Mouse (Mus musculus) cerebellum, adult (tissue): ENCODE data around the gene Zdhhc14.

Experiments used
- ATAC-seq: cut with Nextera tagmentation; 2 replicates; pipeline ENCODE4 v1.9.2; 2017; ENCODE audit warnings: mild to moderate bottlenecking, moderate library complexity, mixed read lengths; ENCODE audit not compliant: insufficient number of reproducible peaks, low FRiP score, low TSS enrichment

The Zdhhc14 gene

GRCm38 (mm10) chr17:5491801-5492745 lies at the start of gene Zdhhc14:
Gene Zdhhc14 (plus strand): TSS chr17:5492557.
- ATAC-seq = peak; percentile 83

DNA sequence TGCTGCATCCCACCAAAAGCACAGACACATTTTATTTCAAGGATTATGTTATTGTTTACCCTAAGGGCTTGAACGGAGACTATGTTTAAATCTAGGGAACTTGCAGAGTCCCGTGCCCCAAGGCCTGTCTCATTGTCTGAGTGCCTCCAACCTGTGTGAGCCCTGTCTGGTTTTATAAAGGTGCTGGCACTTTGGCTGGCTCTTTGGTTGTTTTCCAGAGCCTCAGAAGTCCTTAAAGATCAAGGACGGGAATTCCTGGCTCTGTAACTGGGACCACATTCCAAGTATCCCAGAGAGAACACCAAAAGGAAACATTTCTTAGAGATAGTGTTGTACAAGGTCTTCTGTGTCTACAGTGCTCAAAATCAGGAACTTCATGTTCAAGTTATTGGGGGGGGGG lies 49.1 kb upstream of the Zdhhc14 start:
- no peak for ATAC-seq

- no peak for ATAC-seq
Measured at GRCm38 (mm10) chr17:5443751-5444150, 48.6 kb upstream of the Zdhhc14 start.

DNA sequence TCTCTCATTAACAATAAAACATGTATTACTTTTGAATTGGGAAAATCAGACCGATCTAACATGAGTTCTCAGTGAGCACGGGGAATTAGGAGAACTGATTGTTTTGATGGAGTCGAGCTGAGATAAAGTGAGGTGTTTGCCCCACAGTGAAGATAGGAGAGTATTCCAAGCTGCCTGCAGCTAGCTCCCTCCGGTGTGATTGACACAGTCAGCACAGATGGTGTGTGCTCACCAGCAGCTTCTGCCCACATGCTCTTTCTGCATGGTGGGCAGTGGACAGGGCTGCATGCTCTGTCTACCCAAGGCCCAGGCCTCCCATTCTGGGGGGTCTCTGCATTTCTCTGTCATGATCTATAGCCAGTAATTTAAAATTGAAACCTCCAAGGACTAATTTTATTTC lies 38.7 kb upstream of the Zdhhc14 start:
- ATAC-seq = no peak

DNA sequence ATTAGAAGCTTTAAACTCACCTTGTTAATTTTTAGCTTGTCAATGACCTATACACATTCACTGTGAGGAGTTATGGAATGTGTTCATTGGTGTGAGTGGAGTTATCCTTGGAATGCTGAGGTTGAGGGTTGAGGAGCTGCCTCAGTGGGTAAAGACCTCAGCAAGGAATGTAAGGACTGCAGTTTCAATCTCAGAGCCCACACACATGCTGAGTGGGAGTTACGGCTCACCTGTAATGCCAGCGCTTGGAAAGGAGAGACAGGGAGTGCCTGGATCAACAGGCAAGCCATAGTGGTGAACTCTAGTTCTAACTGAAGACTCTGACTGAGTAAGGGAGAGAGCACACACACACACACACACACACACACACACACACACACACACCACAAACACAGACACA lies 28.4 kb upstream of the Zdhhc14 start:
- no peak for ATAC-seq

- ATAC-seq = no peak
Measured at GRCm38 (mm10) chr17:5466736-5467135, 25.6 kb upstream of the Zdhhc14 start.

GRCm38 (mm10) chr17:5467177-5467576 lies 25.2 kb upstream of the Zdhhc14 start:
- no peak for ATAC-seq

DNA sequence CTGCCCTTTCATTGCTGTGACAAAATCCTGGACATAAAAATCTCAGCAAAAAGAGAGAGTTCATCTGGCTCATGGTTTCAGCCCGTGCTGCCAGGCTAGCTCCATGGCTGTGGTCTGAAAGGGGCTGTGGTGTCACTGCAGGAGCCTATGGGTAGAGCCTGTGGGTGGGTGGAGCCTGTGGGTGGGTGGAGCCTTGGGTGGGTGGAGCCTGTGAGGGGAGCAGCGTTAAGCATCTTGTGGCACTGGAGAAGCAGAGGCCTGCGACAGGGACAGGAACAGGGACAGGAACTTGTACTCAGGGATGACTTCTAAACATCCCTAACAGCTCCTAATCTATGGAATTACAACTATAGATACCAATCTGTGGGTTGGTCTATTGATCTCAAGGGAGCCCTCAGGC lies 20.1 kb upstream of the Zdhhc14 start:
- ATAC-seq = no peak

DNA sequence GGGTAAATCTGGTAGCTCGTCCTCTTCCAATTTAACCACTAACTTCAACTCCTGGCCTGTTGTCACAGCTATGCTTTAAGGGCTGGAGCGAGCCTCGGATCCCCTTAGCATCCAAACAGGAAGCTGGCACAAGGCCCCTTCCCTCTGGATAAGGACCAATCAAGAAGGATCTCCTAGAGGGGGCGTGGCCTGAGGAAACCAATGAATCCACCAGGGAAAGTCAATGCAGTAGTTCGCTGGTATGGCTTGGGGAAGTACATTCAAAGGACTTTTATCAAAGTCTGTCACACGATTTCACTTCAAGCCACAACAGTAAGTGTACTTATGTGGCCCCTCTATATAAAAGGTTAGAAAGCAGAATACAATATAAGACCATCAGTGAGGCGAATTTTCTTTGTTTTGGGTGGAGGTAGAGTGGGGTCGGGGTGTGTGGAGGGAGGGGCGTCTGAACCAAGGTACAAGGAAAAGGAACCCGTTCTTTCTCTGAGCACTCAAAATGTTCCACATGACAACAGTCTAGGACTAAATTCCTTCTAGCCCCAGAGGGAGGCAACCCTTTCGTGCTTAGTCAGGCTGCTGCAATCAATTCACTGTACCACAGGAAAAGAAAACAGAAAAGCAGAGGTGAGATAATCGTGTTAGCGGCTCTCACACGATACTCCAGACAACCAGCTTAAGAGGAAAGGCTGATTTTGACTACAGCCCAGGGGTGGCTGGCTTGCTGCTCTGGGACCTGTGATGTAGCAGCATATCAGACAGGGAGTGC lies 16.2 kb upstream of the Zdhhc14 start:
- no peak for ATAC-seq

- no peak for ATAC-seq
Measured at GRCm38 (mm10) chr17:5483456-5483855, 8.9 kb upstream of the Zdhhc14 start.

DNA sequence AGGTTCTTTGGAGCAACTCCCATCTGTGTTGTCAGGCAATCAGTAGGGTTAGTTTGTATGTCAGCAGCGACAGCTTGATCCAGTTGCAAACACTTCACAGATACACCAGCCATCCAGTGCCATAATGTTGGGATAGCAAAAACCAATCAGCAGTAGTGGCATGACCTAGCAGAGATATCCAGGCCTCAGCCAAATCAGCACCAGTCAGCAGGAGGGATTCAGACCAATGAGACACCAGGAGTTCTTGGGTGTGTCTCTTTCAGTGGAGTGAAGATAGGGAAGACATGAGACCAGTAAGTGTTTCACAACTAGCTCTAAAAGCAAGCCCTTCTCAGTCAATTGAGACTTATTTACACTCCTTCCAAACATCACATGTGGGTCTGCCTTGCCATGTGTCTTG lies 7.7 kb upstream of the Zdhhc14 start:
- ATAC-seq = no peak

- no peak for ATAC-seq
Measured at GRCm38 (mm10) chr17:5488156-5488555, 4.2 kb upstream of the Zdhhc14 start.

DNA sequence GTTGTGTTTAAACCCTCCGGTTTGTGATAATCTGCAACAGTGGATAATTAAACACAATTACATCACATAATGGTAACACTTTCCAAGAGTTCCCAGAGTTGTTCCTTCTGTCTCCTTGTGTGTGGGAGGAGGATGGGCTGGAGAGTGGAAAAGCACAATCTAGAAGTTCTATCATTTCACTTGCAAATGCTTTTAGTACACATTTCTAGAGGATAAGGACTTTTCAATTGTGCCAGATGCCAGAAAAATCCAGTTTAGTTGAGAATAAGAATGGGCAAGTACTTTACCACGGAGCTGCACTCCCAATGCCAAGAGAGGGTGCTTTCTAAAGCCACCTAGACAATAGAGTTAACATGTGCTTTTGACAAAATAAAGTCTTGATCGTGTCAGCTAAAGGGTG lies 2.0 kb upstream of the Zdhhc14 start:
- ATAC-seq = no peak

DNA sequence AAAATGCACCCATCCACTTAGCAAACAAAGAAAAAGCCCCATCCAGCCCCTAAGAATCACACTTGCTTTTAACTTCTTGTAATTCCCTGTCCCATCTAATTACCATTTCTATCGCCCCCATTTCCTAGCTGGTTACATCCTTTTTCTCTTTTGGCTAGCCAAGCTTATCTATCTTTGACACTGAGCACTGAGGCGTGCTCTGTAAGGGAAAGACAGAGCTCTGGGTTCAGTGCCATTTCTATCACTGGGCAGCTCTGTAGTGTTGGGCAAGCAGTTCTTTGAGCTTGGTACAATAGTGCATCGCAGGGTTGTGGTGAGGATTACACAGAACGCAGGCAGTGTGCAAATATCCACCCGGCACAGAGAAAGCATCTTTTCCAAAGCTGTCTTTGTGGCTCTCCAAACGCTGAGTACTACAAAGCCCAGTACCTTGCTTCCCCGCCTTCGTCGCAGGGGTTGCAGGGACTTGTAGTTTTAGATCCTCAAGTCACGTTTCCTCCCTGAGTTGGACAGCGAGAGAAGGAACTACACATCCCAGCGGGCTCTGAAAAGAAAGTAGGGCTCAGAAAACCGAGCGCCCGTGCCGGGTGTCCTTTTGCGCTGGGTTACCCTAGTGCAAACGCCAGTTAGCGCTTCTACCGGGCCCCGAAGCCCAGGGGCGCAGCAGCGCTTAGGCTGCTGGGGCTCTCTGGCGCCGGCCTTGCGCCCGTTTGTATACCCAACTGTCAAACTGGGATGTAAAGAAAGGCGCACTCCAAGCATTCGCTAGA lies 1.1 kb upstream of the Zdhhc14 start:
- peak; percentile 91 for ATAC-seq

DNA sequence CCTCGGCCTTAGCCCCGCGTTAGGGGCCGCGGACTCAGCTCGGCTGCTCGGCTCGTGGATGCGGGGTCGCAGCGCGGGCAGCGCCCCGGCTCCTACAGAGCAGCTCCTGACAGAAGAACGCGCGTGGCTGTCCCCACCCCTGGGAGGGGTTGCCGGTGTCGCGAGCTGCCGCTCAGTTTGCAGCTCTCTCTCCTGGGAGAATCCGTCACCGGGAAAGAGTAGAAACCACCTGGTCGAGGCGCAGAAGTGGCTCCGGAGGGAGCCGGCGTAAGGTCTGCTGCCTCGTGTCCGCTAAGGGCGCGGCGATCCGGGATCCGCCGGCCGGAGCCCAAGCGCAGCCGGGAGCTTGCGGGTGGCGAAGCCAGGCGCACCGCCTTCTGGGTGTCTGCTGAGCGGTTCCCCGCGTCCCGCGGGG lies 396 bp downstream of the Zdhhc14 start:
- ATAC-seq = peak; percentile 31

- no peak for ATAC-seq
Measured at GRCm38 (mm10) chr17:5493161-5493771, 909 bp downstream of the Zdhhc14 start.

DNA sequence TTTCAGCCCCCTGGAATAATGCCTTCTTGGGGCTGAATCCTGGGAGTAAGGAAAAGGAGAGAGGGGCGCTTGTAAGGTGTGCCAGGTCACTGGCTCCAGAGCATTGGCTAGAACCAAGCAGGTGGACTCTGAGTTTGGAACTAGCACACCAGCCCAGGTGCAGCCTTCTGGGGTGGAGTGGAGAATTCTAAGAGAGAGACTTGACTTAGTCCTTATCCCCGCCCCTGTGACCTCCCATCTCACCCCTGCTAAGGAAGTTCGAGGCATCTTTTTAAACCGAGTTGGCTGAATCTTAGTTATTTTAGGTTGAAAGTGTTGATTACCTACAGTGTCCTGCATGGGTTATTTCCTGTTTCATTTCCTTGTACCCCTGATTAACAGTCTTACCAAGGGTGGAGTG lies 1.5 kb downstream of the Zdhhc14 start:
- ATAC-seq = no peak

GRCm38 (mm10) chr17:5494832-5495231 lies 2.5 kb downstream of the Zdhhc14 start:
- no peak for ATAC-seq

DNA sequence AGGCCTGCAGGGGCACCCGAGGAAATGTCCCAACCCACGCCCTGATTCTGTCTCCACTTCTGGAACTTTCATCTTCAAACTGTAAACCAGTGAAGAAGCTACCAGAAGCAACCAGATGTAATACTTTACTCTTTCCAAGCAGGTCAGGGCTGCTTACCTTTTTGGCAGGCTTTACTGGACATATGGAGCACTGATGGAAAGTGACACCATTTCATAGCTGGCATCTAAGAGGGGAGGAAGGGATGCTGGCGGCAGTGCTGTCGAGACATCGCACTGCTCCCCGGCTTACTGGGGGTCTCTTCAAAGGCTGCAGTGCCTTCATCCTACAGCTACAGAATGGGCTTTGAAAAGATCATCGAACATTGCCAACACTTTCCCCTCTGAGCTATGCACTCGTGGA lies 5.3 kb downstream of the Zdhhc14 start:
- ATAC-seq = peak; percentile 40; the same call in 1 of the 2 replicates

DNA sequence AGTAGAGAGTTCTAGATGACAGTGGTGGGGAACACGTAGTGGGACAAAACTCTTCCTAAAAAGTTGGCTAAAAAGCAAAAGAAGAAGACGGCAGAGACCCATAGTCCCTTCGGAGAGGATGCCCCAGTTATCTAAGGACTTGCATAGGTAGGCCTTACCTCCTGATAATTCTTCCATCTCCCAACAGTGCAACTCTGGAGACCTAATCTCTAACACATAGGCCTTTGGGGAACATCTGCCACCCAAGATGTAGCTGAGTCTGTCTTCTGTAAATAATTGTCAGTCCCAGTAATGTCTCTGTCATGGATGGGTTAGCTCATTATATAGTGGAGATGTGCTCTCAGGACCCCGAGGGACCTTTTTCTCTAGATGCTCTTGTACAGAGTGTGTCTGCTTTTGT lies 6.6 kb downstream of the Zdhhc14 start:
- ATAC-seq = no peak
